Comparison of ENCODE assay signal across 26 mouse cellular contexts in the genomic region with DNA sequence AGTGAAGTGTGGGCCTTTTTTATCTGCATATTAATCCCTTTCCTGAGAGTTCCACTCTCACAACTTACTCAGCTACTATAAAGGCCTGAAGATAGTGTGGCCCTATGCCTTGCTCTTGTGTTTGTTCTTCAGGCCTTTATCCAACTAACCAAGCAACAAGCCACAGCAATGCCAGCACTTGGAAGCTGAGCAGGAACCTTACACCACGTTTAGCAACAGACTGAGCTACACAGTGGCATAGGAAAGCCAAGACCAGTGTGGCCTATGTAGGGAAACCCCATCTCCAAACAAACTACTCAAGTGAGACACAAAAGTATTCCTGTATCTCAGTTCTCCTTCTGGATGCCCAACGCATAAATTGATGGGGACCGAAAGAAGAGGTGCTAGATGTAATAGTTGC.
"Had no signal": no experiment of that assay in that cellular context is flagged by ENCODE, and none has a peak within 500 bp of the region (broad histone marks: within the 10 kb centered on the region; RNA-seq: fewer than 3 reads in every experiment).

No protein-coding gene starts in this region.

- H3K4me3 ChIP-seq: heart, adult 2 months; heart, embryonic 13.5 days; heart, embryonic 15.5 days; hindbrain, embryonic 10.5 days; hindbrain, embryonic 12.5 days; hindbrain, embryonic 15.5 days; kidney, embryonic 15.5 days; left cerebral cortex, adult 2 months; limb, embryonic 10.5 days; limb, embryonic 12.5 days; liver, embryonic 13.5 days; liver, embryonic 15.5 days had no signal

- H3K9me3 ChIP-seq: heart, embryonic 13.5 days; heart, embryonic 15.5 days; hindbrain, embryonic 10.5 days; hindbrain, embryonic 12.5 days; hindbrain, embryonic 15.5 days; kidney, embryonic 15.5 days; limb, embryonic 10.5 days; limb, embryonic 12.5 days; liver, embryonic 13.5 days; liver, embryonic 15.5 days had no signal

- H3K4me1 ChIP-seq: heart, embryonic 15.5 days; hindbrain, embryonic 10.5 days; hindbrain, embryonic 12.5 days; kidney, embryonic 15.5 days; limb, embryonic 10.5 days; limb, embryonic 12.5 days; liver, embryonic 13.5 days; liver, embryonic 15.5 days had no signal

- H3K27ac ChIP-seq: heart, adult 2 months; heart, embryonic 13.5 days; heart, embryonic 15.5 days; hindbrain, embryonic 10.5 days; hindbrain, embryonic 12.5 days; hindbrain, embryonic 15.5 days; hindbrain, postnatal 0 days; kidney, embryonic 15.5 days; kidney, postnatal 0 days; left cerebral cortex, adult 2 months; limb, embryonic 10.5 days; limb, embryonic 12.5 days; liver, embryonic 13.5 days; liver, embryonic 15.5 days had no signal

- DNase-seq: gastrocnemius, postnatal 10 days; heart, adult 2 months; heart, postnatal 4 days; kidney, adult 11 months; kidney, adult 2 months; kidney, adult 9 months; kidney, postnatal 25 days; kidney, postnatal 4 days; liver; liver, embryonic 13.5 days; liver, postnatal 0 days had no signal

- ATAC-seq: forebrain, embryonic 16.5 days; hindbrain, postnatal 0 days; intestine, embryonic 16.5 days; liver, postnatal 0 days had no signal

- H3K9ac ChIP-seq: heart, embryonic 13.5 days; heart, embryonic 15.5 days; hindbrain, embryonic 12.5 days; hindbrain, embryonic 15.5 days; kidney, embryonic 15.5 days; limb, embryonic 12.5 days; liver, embryonic 13.5 days; liver, embryonic 15.5 days; liver, postnatal 0 days had no signal

- H3K4me2 ChIP-seq: heart, embryonic 11.5 days; heart, embryonic 13.5 days; heart, embryonic 15.5 days; hindbrain, embryonic 12.5 days; hindbrain, embryonic 15.5 days; kidney, embryonic 15.5 days; limb, embryonic 12.5 days; liver, embryonic 13.5 days; liver, embryonic 15.5 days had no signal

- H3K27me3 ChIP-seq: heart, embryonic 13.5 days; heart, embryonic 15.5 days; hindbrain, embryonic 12.5 days; hindbrain, embryonic 15.5 days; kidney, embryonic 15.5 days; limb, embryonic 12.5 days; liver, embryonic 13.5 days; liver, embryonic 15.5 days had no signal
